19 mouse cellular contexts compared by ENCODE assay signal in genomic region chr6:135397089-135397488, GRCm38 (mm10). TPM values are rescaled to one million over a fixed set of nuclear protein-coding genes. Genes with fewer than 3 reads are reported as not detected.
DNase-seq lines count a peak whose midpoint lies in the region; ATAC-seq and TF ChIP-seq lines count a peak whose summit lies in the region.
"Had no signal": no experiment of that assay in that cellular context is flagged by ENCODE, and none has a peak within 500 bp of the region (broad histone marks: within the 10 kb centered on the region; RNA-seq: fewer than 3 reads in every experiment).

No protein-coding gene starts in this region.

- no peaks in the 10 kb centered on the region for H3K4me1 ChIP-seq in kidney, postnatal 0 days (replicated peaks; ENCODE audit: insufficient read depth, low read length)
- H3K4me1 ChIP-seq: lung, embryonic 15.5 days; megakaryocyte, embryonic 14.5 days; neural tube, embryonic 12.5 days had no signal

- H3K4me3 ChIP-seq in kidney, postnatal 0 days (replicated peaks; ENCODE audit: low read depth, low read length): no peak overlapping the region
- H3K4me3 ChIP-seq: heart, adult 2 months; lung, embryonic 15.5 days; megakaryocyte, embryonic 14.5 days; neural tube, embryonic 12.5 days had no signal

- ATAC-seq in kidney, postnatal 0 days (replicated peaks; ENCODE audit: low FRiP score, low read depth): no peak

- H3K36me3 ChIP-seq in kidney, postnatal 0 days (ENCODE audit: insufficient read depth, low read length): no peaks in the 10 kb centered on the region
- H3K36me3 ChIP-seq: lung, embryonic 15.5 days; neural tube, embryonic 12.5 days had no signal

- peak; percentile 33; the same call in 1 of the 2 replicates for TF ChIP-seq CTCF in kidney, postnatal 0 days (IDR thresholded peaks at IDR 0.05; ENCODE audit: low read depth)

- intact Hi-C loops in left cerebral cortex, postnatal 14 days (cut with DNase I): no loop called here

- WGBS in kidney, postnatal 0 days: 88% methylated on average over 4 of the region's 4 CpGs

- H3K27ac ChIP-seq in kidney, postnatal 0 days: no peak overlapping the region
- H3K27ac ChIP-seq: heart, adult 2 months; lung, embryonic 15.5 days; neural tube, embryonic 12.5 days had no signal

- no peaks in the 10 kb centered on the region for H3K27me3 ChIP-seq in kidney, postnatal 0 days (ENCODE audit: insufficient read depth, low read length)
- H3K27me3 ChIP-seq: lung, embryonic 15.5 days; neural tube, embryonic 12.5 days had no signal

- no peaks in the 10 kb centered on the region for H3K9me3 ChIP-seq in kidney, postnatal 0 days (replicated peaks; ENCODE audit: low read length)
- H3K9me3 ChIP-seq: lung, embryonic 15.5 days; megakaryocyte, embryonic 14.5 days; neural tube, embryonic 12.5 days had no signal

- no peak overlapping the region for H3K4me2 ChIP-seq in kidney, postnatal 0 days (ENCODE audit: low read length)
- H3K4me2 ChIP-seq: lung, embryonic 15.5 days; neural tube, embryonic 12.5 days had no signal

- DNase-seq in kidney, postnatal 0 days (ENCODE audit: low spot score): no peak
- no peak for DNase-seq in kidney, postnatal 36 days
- peak; percentile 21 for DNase-seq in thymus, postnatal 14 days
- no peak for DNase-seq in thymus, adult 18-20 months
- peak; percentile 70 for DNase-seq in R1 (ENCODE audit: low read depth, low spot score)
- DNase-seq in left cerebral cortex, postnatal 14 days (ENCODE audit: low spot score in 2 of 2): no peak
- DNase-seq in cerebellum, adult 8-10 months: no peak
- DNase-seq: cerebellum, adult 9-11 months; embryo, embryonic 11 days; gastrocnemius, postnatal 10 days; heart, adult 2 months; kidney, adult 11 months; kidney, postnatal 10 days; layer of hippocampus, adult 9-11 months; right cerebral cortex, postnatal 14 days; thymus, postnatal 36 days had no signal

- H3K9ac ChIP-seq in kidney, postnatal 0 days (ENCODE audit: low read depth, low read length): no peak overlapping the region
- H3K9ac ChIP-seq: lung, embryonic 15.5 days; neural tube, embryonic 12.5 days had no signal

RNA-seq across cellular contexts. Expression of gene Emp1, which starts 34.7 kb away (rescaled TPM):
- polyA plus RNA-seq in kidney, postnatal 0 days (2015; fragmentation: Nextera tagmentation; extraction: Ambion mirVana): 54.7 and 55.7 TPM in 2 replicates
- 1 to 10 TPM; 3.4 to 3.6 TPM for total RNA-seq in left cerebral cortex, postnatal 14 days (2021)

Comparison
In these comparisons a context has a peak if more than half of its experiments do, and no peak if none do; other contexts are left out.
1. DNase-seq: peak in thymus, postnatal 14 days (single experiment) and R1 (single experiment); none in kidney, postnatal 0 days (single experiment), kidney, postnatal 36 days (0 of 2), thymus, adult 18-20 months (0 of 2), left cerebral cortex, postnatal 14 days (0 of 2) and cerebellum, adult 8-10 months (single experiment).